Mouse (Mus musculus): Measurements from ENCODE around the gene Foxp1. TPM values are rescaled to one million over a fixed set of nuclear protein-coding genes. Genes with fewer than 3 reads are reported as not detected.

Gene Foxp1
- polyA plus RNA-seq, 2 experiments = 101 to 166 TPM

DNA sequence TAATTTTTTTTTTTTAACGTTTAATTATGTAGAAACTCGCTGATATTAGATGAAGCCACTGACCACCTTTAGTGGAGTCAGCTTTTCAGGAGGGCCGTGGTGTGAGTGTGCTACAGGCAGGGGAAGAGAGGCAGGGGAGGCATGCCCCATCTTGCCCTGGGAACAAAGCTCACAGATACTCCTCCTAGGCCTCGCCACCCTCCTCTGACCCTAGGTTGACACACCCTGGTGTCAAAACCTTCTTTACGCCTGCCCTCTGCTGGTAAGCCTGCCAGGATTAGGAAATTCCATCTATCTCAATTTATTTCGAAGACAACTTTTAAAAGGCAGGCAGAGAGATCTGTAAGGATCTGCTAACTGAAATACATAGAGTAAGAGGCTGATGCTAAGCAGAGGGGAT is 489.5 kb downstream of the Foxp1 start:
- Histone ChIP-seq H3K4me2 (replicated peaks; ENCODE audit: low read depth, low read length, severe bottlenecking) (no peak overlapping the region), H3K27me3 (ENCODE audit: control insufficient read depth, insufficient read depth, low read length) (no peaks in the 10 kb centered on the region), H3K4me3 (replicated peaks; ENCODE audit: low read length) (no peak overlapping the region), H3K4me1 (ENCODE audit: control insufficient read depth, insufficient read depth, low read length) (peaks cover 14% of the 10 kb centered on the region; the same call in 1 of the 2 replicates), H3K36me3 (ENCODE audit: control insufficient read depth, insufficient read depth, low read length) (no peaks in the 10 kb centered on the region), H3K9ac (ENCODE audit: low read depth, low read length, severe bottlenecking) (no peak overlapping the region), H3K27ac (replicated peaks; ENCODE audit: low read depth, low read length) (no peak overlapping the region), H3K9me3 (ENCODE audit: control insufficient read depth, low read length) (no peaks in the 10 kb centered on the region)
- DNase-seq (ENCODE audit: low spot score) (peak; percentile 35), ATAC-seq (ENCODE audit: low FRiP score, low read depth) (no peak)
- WGBS = 37% methylated on average over 6 of the region's 6 CpGs
- TF ChIP-seq POLR2A (IDR thresholded peaks at IDR 0.05; ENCODE audit: borderline replicate concordance, extremely low read depth, insufficient read depth, insufficient read length) = no peak

DNA sequence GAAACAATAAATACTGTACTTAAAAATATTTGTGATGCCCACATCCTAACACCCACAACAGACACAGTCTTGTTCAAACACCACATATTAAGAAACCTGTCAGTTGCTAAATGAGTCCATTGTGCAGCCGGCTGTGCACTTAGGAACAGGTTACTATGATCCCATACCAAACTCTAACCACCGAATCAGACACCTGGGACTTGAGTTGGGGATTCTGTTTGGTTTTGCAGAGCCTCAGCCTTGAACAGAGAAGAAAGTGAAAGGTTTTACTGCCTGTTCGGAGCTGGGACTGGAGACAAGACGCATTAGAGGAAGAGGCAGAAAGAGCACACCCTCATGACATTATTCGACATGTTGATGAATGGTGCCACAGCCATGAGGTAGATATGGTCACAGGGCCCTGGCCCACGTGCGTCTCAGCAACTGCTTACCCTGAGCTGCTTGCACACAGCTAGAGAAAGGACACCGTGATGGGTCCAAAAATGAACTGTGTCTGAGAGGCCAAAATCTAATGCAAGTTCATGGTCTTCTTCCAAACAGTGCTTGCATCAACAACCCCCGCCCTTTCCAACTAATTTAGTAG is 491.1 kb downstream of the Foxp1 start:
- Histone ChIP-seq H3K36me3 (ENCODE audit: control insufficient read depth, insufficient read depth, low read length) (no peaks in the 10 kb centered on the region), H3K9me3 (ENCODE audit: control insufficient read depth, low read length) (no peaks in the 10 kb centered on the region), H3K27me3 (ENCODE audit: control insufficient read depth, insufficient read depth, low read length) (no peaks in the 10 kb centered on the region), H3K4me1 (ENCODE audit: control insufficient read depth, insufficient read depth, low read length) (peaks cover 14% of the 10 kb centered on the region; the same call in 1 of the 2 replicates), H3K27ac (replicated peaks; ENCODE audit: low read depth, low read length) (no peak overlapping the region), H3K4me2 (replicated peaks; ENCODE audit: low read depth, low read length, severe bottlenecking) (no peak overlapping the region; the same call in 1 of the 2 replicates), H3K4me3 (replicated peaks; ENCODE audit: low read length) (no peak overlapping the region), H3K9ac (ENCODE audit: low read depth, low read length, severe bottlenecking) (no peak overlapping the region)
- WGBS = 56% methylated on average over 9 of the region's 9 CpGs
- ATAC-seq (ENCODE audit: low FRiP score, low read depth) (no peak), DNase-seq (ENCODE audit: low spot score) (no peak)
- TF ChIP-seq POLR2A (IDR thresholded peaks at IDR 0.05; ENCODE audit: borderline replicate concordance, extremely low read depth, insufficient read depth, insufficient read length) = no peak

- H3K9me3 ChIP-seq (ENCODE audit: control insufficient read depth, low read length) = no peaks in the 10 kb centered on the region
- no peaks in the 10 kb centered on the region for H3K36me3 ChIP-seq (ENCODE audit: control insufficient read depth, insufficient read depth, low read length)
- no peak overlapping the region for H3K4me2 ChIP-seq (replicated peaks; ENCODE audit: low read depth, low read length, severe bottlenecking)
- DNase-seq (ENCODE audit: low spot score) (no peak), ATAC-seq (ENCODE audit: low FRiP score, low read depth) (no peak)
- no peak overlapping the region for H3K9ac ChIP-seq (ENCODE audit: low read depth, low read length, severe bottlenecking)
- no peaks in the 10 kb centered on the region; the same call in 1 of the 2 replicates for H3K27me3 ChIP-seq (ENCODE audit: control insufficient read depth, insufficient read depth, low read length)
- H3K4me3 ChIP-seq (replicated peaks; ENCODE audit: low read length) = no peak overlapping the region
- TF ChIP-seq POLR2A (IDR thresholded peaks at IDR 0.05; ENCODE audit: borderline replicate concordance, extremely low read depth, insufficient read depth, insufficient read length) = no peak
- WGBS = 25% methylated on average over 6 of the region's 6 CpGs
- no peak overlapping the region for H3K27ac ChIP-seq (replicated peaks; ENCODE audit: low read depth, low read length)
- H3K4me1 ChIP-seq (ENCODE audit: control insufficient read depth, insufficient read depth, low read length) = peaks cover 20% of the 10 kb centered on the region
Measured at GRCm38 (mm10) chr6:99030251-99030650, 492.3 kb downstream of the Foxp1 start.

- H3K4me3 ChIP-seq (replicated peaks; ENCODE audit: low read length) = no peak overlapping the region
- H3K27me3 ChIP-seq (ENCODE audit: control insufficient read depth, insufficient read depth, low read length) = no peaks in the 10 kb centered on the region; the same call in 1 of the 2 replicates
- H3K4me1 ChIP-seq (ENCODE audit: control insufficient read depth, insufficient read depth, low read length) = peaks cover 25% of the 10 kb centered on the region
- H3K36me3 ChIP-seq (ENCODE audit: control insufficient read depth, insufficient read depth, low read length) = no peaks in the 10 kb centered on the region
- H3K9me3 ChIP-seq (ENCODE audit: control insufficient read depth, low read length) = no peaks in the 10 kb centered on the region
- WGBS = 29% methylated on average over 5 of the region's 5 CpGs
- no peak for DNase-seq (ENCODE audit: low spot score)
- no peak for ATAC-seq (ENCODE audit: low FRiP score, low read depth)
- no peak overlapping the region for H3K4me2 ChIP-seq (replicated peaks; ENCODE audit: low read depth, low read length, severe bottlenecking)
- no peak for TF ChIP-seq POLR2A (IDR thresholded peaks at IDR 0.05; ENCODE audit: borderline replicate concordance, extremely low read depth, insufficient read depth, insufficient read length)
- no peak overlapping the region for H3K27ac ChIP-seq (replicated peaks; ENCODE audit: low read depth, low read length)
- H3K9ac ChIP-seq (ENCODE audit: low read depth, low read length, severe bottlenecking) = no peak overlapping the region
Measured at GRCm38 (mm10) chr6:99029438-99029837, 493.1 kb downstream of the Foxp1 start.

GRCm38 (mm10) chr6:99028989-99029305 is 493.6 kb downstream of the Foxp1 start:
- peaks cover 29% of the 10 kb centered on the region for H3K4me1 ChIP-seq (ENCODE audit: control insufficient read depth, insufficient read depth, low read length)
- H3K4me3 ChIP-seq (replicated peaks; ENCODE audit: low read length) = peak overlapping the region; percentile 78
- DNase-seq (ENCODE audit: low spot score) (no peak), ATAC-seq (ENCODE audit: low FRiP score, low read depth) (no peak)
- H3K27me3 ChIP-seq (ENCODE audit: control insufficient read depth, insufficient read depth, low read length) = no peaks in the 10 kb centered on the region; the same call in 1 of the 2 replicates
- no peaks in the 10 kb centered on the region for H3K36me3 ChIP-seq (ENCODE audit: control insufficient read depth, insufficient read depth, low read length)
- no peaks in the 10 kb centered on the region for H3K9me3 ChIP-seq (ENCODE audit: control insufficient read depth, low read length)
- H3K27ac ChIP-seq (replicated peaks; ENCODE audit: low read depth, low read length) = peak overlapping the region; percentile 93; the same call in 1 of the 2 replicates
- 6% methylated on average over 6 of the region's 6 CpGs for WGBS
- H3K4me2 ChIP-seq (replicated peaks; ENCODE audit: low read depth, low read length, severe bottlenecking) = peak overlapping the region; percentile 89
- TF ChIP-seq POLR2A (IDR thresholded peaks at IDR 0.05; ENCODE audit: borderline replicate concordance, extremely low read depth, insufficient read depth, insufficient read length) = no peak
- H3K9ac ChIP-seq (ENCODE audit: low read depth, low read length, severe bottlenecking) = peak overlapping the region; percentile 91
